Mouse (Mus musculus): ENCODE results near the gene Tiam2.

GRCm38 (mm10) chr17:3491667-3492066 is 165.3 kb downstream of the Tiam2 start:
- no peak for TF ChIP-seq POLR2A (IDR thresholded peaks at IDR 0.05; ENCODE audit: low read depth, low read length)
- no peak for TF ChIP-seq CTCF (IDR thresholded peaks at IDR 0.05; ENCODE audit: extremely low read depth, insufficient read depth, insufficient read length, insufficient replicate concordance)
